Mouse (Mus musculus) MEL (cell line): ENCODE data around the gene Safb2.
A peak's percentile ranks its signal among the peaks of the same experiment; 100 is the strongest.

Source experiments
- CTCF ChIP-seq, 3 experiments: IDR thresholded peaks in 2 of 3; conservative IDR thresholded peaks in 1 of 3; 2 replicates each; pipeline ENCODE4 v1.5.1; 2011 to 2012; ENCODE audit warnings: low read length in 3 of 3, low read depth in 2 of 3, mild to moderate bottlenecking in 2 of 3, improper control_type of control experiment in 1 of 3, inconsistent platforms in 1 of 3, mixed read lengths in 1 of 3, moderate library complexity in 1 of 3; ENCODE audit not compliant: control insufficient read depth in 1 of 3, insufficient read depth in 1 of 3, poor library complexity in 1 of 3, severe bottlenecking in 1 of 3
- EP300 ChIP-seq, 2 experiments: IDR thresholded peaks; 2 replicates each; pipeline ENCODE4 v1.6.1; 2011; ENCODE audit warnings: improper control_type of control experiment in 2 of 2, low read length in 2 of 2, low read depth in 1 of 2, mild to moderate bottlenecking in 1 of 2
- GATA1 ChIP-seq: IDR thresholded peaks from 2 replicates; pipeline ENCODE4 v1.6.1; 2011; ENCODE audit warnings: low read depth, low read length, improper control_type of control experiment
- MAFK ChIP-seq: IDR thresholded peaks from 2 replicates; pipeline ENCODE4 v1.6.1; 2011; ENCODE audit warnings: low read depth, mild to moderate bottlenecking, low read length, improper control_type of control experiment, borderline replicate concordance
- MAX ChIP-seq: IDR thresholded peaks from 2 replicates; pipeline ENCODE4 v1.6.1; 2011; ENCODE audit warnings: low read length, improper control_type of control experiment
- MYB ChIP-seq: IDR thresholded peaks from 2 replicates; pipeline ENCODE4 v1.6.1; 2011; ENCODE audit warnings: mild to moderate bottlenecking, low read depth, low read length, improper control_type of control experiment
- MYC ChIP-seq: IDR thresholded peaks from 2 replicates; pipeline ENCODE4 v1.6.1; 2011; ENCODE audit warnings: low read depth, mild to moderate bottlenecking, low read length, improper control_type of control experiment, moderate library complexity
- TCF12 ChIP-seq: IDR thresholded peaks from 2 replicates; pipeline ENCODE4 v1.6.1; 2014; ENCODE audit warnings: low read depth, mild to moderate bottlenecking, inconsistent platforms, low read length, improper control_type of control experiment, moderate library complexity
- UBTF ChIP-seq: IDR thresholded peaks from 2 replicates; pipeline ENCODE4 v1.6.1; 2012; ENCODE audit warnings: low read depth, mild to moderate bottlenecking, inconsistent platforms, low read length, improper control_type of control experiment, moderate library complexity, borderline replicate concordance; ENCODE audit not compliant: insufficient read depth
- ZC3H11A ChIP-seq: IDR thresholded peaks from 2 replicates; pipeline ENCODE4 v1.6.1; 2012; ENCODE audit warnings: low read depth, mild to moderate bottlenecking, inconsistent platforms, low read length, improper control_type of control experiment

GRCm38 (mm10) chr17:56547846-56548604 is 36.4 kb downstream of the Safb2 start:
- TF ChIP-seq UBTF = no peak
- peak; percentile 78 for TF ChIP-seq ZC3H11A
- TF ChIP-seq CTCF (IDR thresholded peaks at IDR 0.05 in 2 of 3, conservative IDR thresholded peaks at IDR 0.05 in 1 of 3; ENCODE audit: control insufficient read depth in 1 of 3, insufficient read depth in 1 of 3, low read depth in 2 of 3, low read length in 3 of 3, poor library complexity in 1 of 3, severe bottlenecking in 1 of 3) = peak; percentile 59 to 73 (median 61)
- TF ChIP-seq MAFK = no peak
- TF ChIP-seq MYC = no peak
- no peak for TF ChIP-seq MYB
- no peak for TF ChIP-seq EP300 (IDR thresholded peaks at IDR 0.05; ENCODE audit: low read depth in 1 of 2, low read length in 2 of 2)
- no peak for TF ChIP-seq GATA1
- no peak for TF ChIP-seq TCF12
- no peak for TF ChIP-seq MAX
